Mouse (Mus musculus): ENCODE results near the gene Neb.

DNA sequence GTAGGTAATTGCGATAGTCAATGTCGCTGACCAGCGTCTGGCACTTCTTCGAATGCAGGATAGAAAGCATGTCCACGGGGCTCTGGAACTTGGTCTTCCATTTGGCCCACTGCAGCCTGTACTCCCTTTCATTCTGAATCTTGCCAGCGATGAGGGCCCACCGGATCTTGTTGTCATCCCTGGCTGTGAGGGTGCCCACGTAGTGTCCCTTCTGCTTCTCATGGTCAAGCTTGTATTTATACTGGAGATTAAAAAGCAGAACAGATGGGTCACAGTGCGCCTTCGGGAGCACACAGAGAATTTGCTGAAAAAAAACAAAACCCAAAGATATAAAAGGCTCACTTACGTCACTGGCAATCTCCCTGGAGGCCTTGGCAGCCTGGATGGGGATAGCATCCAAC lies 165.7 kb downstream of the Neb start:
- no peak for TF ChIP-seq CTCF (IDR thresholded peaks at IDR 0.05)
- no peak for TF ChIP-seq EP300 (IDR thresholded peaks at IDR 0.05)
